Mouse (Mus musculus) liver, embryonic 15.5 days (tissue): ENCODE results near the gene Scgb2a2. TPM values are rescaled to one million over a fixed set of nuclear protein-coding genes. Genes with fewer than 3 reads are reported as not detected.
"Not testable (repeated sequence)": the region's sequence is repeated elsewhere in the genome, so short reads cannot be mapped to it uniquely, and the experiment has no call there.

ENCODE experiments used
- ATAC-seq: fragments of 200-750 bp; cut with Nextera tagmentation; 2 replicates; pipeline ENCODE4 v1.8.0; 2017; ENCODE audit warnings: moderate number of reproducible peaks, mild to moderate bottlenecking, moderate library complexity; ENCODE audit not compliant: insufficient read depth
- H3K27ac ChIP-seq: fragments of 300-500 bp; sonication (generic); replicated peaks from 2 replicates; pipeline ENCODE4 v1.5.1; 2015; ENCODE audit warnings: mild to moderate bottlenecking, inconsistent platforms
- H3K27me3 ChIP-seq: fragments of 300-500 bp; sonication (generic); 2 replicates; pipeline ENCODE4 v1.6.1; 2015; ENCODE audit warnings: mild to moderate bottlenecking, inconsistent platforms
- H3K36me3 ChIP-seq: fragments of 300-500 bp; sonication (generic); replicated peaks from 2 replicates; pipeline ENCODE4 v1.6.1; 2015; ENCODE audit warnings: moderate library complexity, mild to moderate bottlenecking, inconsistent platforms
- H3K4me1 ChIP-seq: fragments of 300-500 bp; sonication (generic); replicated peaks from 2 replicates; pipeline ENCODE4 v1.6.1; 2015; ENCODE audit warnings: inconsistent platforms
- H3K4me2 ChIP-seq: fragments of 300-500 bp; sonication (generic); 2 replicates; pipeline ENCODE4 v1.6.1; 2015; ENCODE audit warnings: moderate library complexity, mild to moderate bottlenecking, inconsistent platforms
- H3K4me3 ChIP-seq: fragments of 300-500 bp; sonication (generic); replicated peaks from 2 replicates; pipeline ENCODE4 v1.5.1; 2015; ENCODE audit warnings: mild to moderate bottlenecking, inconsistent platforms
- H3K9ac ChIP-seq: fragments of 300-500 bp; sonication (generic); 2 replicates; pipeline ENCODE4 v1.6.1; 2015; ENCODE audit warnings: moderate library complexity, mild to moderate bottlenecking, inconsistent platforms
- H3K9me3 ChIP-seq: fragments of 300-500 bp; sonication (generic); replicated peaks from 2 replicates; pipeline ENCODE4 v1.6.1; 2016; ENCODE audit warnings: inconsistent platforms
- WGBS: fragments of 180-500 bp; shearing (Covaris S2); methylation state at CpG from one replicate; pipeline ENCODE4 v1.1.7; 2015; ENCODE audit warnings: mixed read lengths; ENCODE audit not compliant: insufficient replicate concordance; 5-methylcytosine and 5-hydroxymethylcytosine counted together
- polyA plus RNA-seq: library from polyadenylated mRNA; unstranded; fragments of >200 nt; fragmentation: Nextera tagmentation; extraction: Ambion mirVana; gene quantifications from 2 replicates; pipeline ENCODE4 v1.2.1, GENCODE M21; 2015

Gene Scgb2a2
- not detected in 2 replicates for polyA plus RNA-seq

DNA sequence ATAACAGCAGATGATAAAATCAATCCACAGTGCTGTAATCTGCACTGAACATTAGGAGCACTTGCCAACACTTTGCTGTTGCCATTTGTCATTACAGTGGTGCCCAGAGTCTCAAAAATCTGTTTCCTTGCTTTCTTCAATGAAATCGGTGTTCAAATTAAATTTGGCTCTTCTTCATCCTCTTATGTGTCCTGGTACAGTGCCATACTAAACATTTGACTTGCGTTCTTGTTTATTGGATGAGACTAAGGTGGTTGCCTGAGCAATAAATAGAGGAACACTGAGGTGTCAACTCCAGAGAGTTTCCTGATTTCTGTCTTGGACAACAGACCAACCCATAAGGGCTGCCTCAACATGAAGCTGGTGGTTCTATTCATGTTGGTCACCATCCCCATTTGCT, at the start of gene Scgb2a2:
Scgb2a2 (plus strand) TSS at position 301 of the 400 bp plus-strand sequence.
- no peak within 1 kb of the TSS for H3K4me3 ChIP-seq
- H3K4me2 ChIP-seq: no peak within 1 kb of the TSS
- no peak within 1 kb of the TSS for H3K9ac ChIP-seq
- ATAC-seq: no peak
- 49% methylated on average over 2 of the region's 2 CpGs for WGBS
- H3K4me1 ChIP-seq: no peaks in the 10 kb centered on the region
- H3K36me3 ChIP-seq: no peaks in the 10 kb centered on the region
- H3K27ac ChIP-seq: no peak within 1 kb of the TSS
- no peaks in the 10 kb centered on the region for H3K27me3 ChIP-seq
- no peaks in the 10 kb centered on the region for H3K9me3 ChIP-seq

DNA sequence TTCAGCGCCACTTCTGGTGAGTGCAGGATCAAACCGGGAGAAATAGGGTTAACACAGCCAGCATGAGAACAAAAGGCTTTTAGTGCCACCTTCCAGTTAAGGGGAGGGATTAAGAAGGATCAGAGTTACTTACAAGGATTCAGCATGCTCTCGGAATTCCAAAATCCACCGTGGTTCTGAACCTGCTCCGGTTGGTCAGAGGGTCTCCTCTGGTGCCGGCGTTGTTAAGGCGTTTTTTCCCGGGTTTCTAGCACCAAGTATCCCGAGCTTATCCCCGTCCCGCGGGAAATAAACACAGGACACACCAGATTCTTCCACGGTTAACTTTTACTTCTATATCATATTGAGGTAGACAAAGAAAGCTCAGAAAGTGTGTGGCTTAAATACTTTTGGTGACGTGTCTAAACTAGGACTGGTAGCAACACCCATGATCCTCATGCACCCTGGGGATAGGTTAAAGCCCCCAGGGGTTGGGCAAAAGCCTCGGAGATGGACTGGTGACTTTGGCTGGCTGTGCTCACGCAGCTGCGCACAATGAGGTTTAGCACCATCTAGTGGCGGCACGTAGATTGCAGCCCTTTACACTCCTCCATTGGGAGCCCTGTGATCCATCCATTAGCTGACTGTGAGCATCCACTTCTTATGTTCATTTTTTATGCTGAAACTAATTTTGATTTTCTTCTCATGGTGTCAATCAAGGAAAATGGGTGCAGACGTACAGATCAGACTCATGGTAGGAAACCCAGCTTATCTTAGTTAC, 10.6 kb upstream of the Scgb2a2 start:
- peak; percentile 18; the same call in 1 of the 2 replicates for ATAC-seq
- not testable (repeated sequence) for H3K4me1 ChIP-seq, H3K27ac ChIP-seq, H3K9me3 ChIP-seq, H3K27me3 ChIP-seq, H3K36me3 ChIP-seq, H3K9ac ChIP-seq
- WGBS: 15% methylated on average over 18 of the region's 21 CpGs
- peak overlapping the region; percentile 59 for H3K4me2 ChIP-seq
- peak overlapping the region; percentile 42 for H3K4me3 ChIP-seq

DNA sequence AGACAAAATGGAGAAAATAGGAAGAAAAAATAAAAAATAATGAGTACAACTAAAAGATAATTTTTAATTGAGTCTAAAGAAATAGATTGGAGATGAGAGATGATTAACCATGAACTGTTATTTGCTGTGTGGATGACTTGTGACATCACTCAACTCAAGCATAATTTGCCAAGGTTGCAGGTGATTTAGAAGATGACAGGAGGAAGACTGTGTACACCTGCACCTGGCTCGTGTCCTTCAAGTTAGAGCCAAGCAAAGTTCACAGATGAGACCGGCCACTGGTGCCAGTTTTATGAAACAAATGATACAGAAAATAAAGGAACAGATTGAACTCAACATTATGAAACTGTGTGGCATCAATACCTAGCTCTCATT, 10.0 kb upstream of the Scgb2a2 start:
- Histone ChIP-seq H3K36me3 (no peaks in the 10 kb centered on the region), H3K9me3 (no peaks in the 10 kb centered on the region), H3K9ac (no peak overlapping the region), H3K27ac (no peak overlapping the region), H3K27me3 (no peaks in the 10 kb centered on the region), H3K4me1 (no peaks in the 10 kb centered on the region), H3K4me3 (no peak overlapping the region), H3K4me2 (no peak overlapping the region)
- ATAC-seq: no peak
- WGBS: 49% methylated on average over 2 of the region's 2 CpGs

DNA sequence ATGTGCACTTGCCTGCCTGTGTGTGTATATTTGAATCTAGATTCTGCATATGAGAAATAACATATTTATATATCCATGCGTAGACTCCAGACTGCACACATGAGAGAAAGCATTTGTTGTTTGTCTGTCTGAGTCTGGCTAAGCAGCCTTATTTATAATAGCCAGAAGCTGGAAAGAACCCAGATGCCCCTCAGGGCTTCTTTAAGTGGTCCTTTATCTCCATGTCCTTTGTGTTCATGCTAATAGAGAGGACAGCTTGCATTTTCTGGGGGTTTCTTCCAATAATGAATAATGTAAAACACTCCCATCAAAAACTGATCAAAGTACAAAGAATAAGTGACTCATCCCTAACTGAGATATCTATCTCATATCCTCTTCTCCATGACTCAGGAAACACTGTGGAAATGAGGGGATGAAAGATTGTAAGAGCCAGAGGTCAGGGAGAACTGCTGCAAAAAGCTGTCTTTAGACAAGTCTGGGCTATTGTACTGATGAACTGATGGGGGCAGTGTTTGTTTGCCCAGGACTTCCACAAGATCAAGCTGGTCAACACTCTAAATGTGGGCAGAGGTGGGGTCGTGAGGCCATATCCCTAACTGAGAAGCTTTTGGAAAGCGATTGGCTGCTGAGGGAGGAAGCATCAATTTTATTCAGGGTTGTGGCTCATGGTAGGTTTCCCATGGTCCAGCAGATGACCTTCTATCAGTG, 2.2 kb downstream of the Scgb2a2 start:
- 34% methylated on average over 3 of the region's 3 CpGs for WGBS
- H3K4me1 ChIP-seq, H3K9ac ChIP-seq, H3K4me2 ChIP-seq, ATAC-seq, H3K27ac ChIP-seq, H3K27me3 ChIP-seq, H3K4me3 ChIP-seq, H3K36me3 ChIP-seq, H3K9me3 ChIP-seq: not testable (repeated sequence)

DNA sequence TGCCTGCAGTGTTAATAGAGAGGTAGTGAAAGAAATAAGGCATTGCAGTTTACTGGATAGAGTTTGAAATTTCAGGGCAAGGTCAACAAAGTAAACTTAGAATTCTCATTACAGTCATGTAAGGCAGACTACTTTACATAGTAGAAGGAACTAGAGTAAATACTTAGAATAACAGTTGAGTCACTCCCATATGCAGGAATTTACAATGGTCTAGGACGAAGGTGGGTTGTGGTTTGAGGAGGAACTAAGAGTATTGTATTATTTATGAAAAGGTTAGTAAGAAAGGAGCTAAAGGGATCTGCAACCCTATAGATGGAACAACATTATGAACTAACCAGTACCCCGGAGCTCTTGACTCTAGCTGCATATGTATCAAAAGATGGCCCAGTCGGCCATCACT, 13.5 kb downstream of the Scgb2a2 start:
- not testable (repeated sequence) for H3K9ac ChIP-seq, H3K4me3 ChIP-seq, ATAC-seq, H3K27me3 ChIP-seq, H3K4me2 ChIP-seq, H3K27ac ChIP-seq, H3K4me1 ChIP-seq, H3K9me3 ChIP-seq, H3K36me3 ChIP-seq
- 75% methylated on average over 3 of the region's 3 CpGs for WGBS

DNA sequence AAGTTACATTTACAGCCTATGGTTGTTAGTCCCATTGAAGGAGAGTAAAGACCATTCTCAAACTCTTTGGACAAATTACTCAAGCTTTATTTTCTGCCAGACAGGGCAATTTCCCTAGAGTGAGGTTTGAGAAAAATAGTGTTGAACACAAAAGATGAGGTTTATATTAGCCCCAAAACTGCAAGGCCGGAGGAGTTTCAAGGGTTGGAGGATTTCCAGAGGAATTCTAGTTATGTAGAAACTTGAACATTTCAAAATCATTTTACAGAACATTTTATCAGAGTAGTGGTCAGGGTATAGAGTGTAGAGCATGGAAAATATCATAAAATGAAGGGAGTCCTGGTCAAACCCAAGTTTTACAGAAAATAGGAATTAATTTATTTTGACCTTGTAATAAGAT, 17.5 kb downstream of the Scgb2a2 start:
- WGBS: 75% methylated on average over 1 of the region's 1 CpGs
- no peak for ATAC-seq
- Histone ChIP-seq H3K36me3 (peaks cover 10% of the 10 kb centered on the region; the same call in 1 of the 2 replicates), H3K4me3 (no peak overlapping the region), H3K27ac (no peak overlapping the region), H3K4me2 (no peak overlapping the region), H3K9ac (no peak overlapping the region), H3K4me1 (no peaks in the 10 kb centered on the region), H3K27me3 (no peaks in the 10 kb centered on the region), H3K9me3 (no peaks in the 10 kb centered on the region)

DNA sequence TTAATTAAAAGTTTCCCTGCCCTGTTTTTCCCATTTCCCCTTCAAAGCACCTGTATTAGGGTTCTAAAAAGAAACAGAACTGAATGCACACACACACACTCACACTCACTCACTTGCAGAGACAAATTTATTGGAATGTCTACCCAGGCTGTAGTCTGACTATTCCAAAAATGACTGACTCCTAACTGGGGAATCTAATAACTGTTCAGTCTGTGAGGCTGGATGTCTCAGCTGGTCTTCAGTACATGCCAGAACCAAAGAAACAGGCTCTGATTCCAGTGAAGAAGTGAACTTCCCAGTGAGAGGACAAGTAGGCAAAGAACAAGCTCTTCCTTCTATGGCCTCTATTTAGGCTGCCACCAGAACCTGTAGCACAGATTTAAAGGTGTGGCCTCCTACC, 18.1 kb downstream of the Scgb2a2 start:
- H3K27me3 ChIP-seq: no peaks in the 10 kb centered on the region
- no peaks in the 10 kb centered on the region for H3K9me3 ChIP-seq
- peaks cover 16% of the 10 kb centered on the region for H3K36me3 ChIP-seq
- no peak for ATAC-seq
- H3K9ac ChIP-seq: no peak overlapping the region
- H3K4me1 ChIP-seq: no peaks in the 10 kb centered on the region
- no peak overlapping the region for H3K4me3 ChIP-seq
- H3K27ac ChIP-seq: no peak overlapping the region
- H3K4me2 ChIP-seq: no peak overlapping the region

DNA sequence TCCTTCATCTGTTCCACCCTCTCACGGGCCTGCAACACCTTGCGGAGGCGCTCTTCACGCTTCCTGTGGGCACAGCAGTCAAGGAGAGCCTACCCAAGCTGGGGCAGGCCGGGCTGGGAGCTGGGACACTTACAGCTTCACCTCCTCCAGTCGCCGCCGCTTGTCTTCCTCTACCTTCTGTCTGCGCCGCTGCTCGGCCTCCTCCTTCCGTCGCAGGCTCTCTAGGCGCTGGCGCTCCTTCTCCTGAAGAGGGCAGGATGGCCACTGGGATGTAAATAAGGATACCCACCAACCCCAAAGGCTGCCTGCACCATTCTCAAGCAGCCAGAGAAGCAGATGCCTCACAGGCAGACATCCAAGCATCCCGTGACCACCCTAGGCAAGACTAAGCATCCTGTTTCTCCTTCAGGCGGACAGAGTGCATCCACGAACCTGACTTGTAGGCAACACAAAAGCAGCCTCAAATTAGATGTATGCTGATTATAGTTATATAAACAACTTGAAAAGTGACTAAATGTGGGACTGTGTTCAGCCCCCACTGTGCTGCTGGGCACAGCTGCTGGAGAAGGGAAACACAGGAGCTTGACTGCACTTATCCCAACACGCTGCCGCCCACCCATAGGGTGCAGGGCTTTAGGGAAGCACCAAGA, 30.9 kb downstream of the Scgb2a2 start:
- H3K27me3 ChIP-seq: no peaks in the 10 kb centered on the region
- H3K9me3 ChIP-seq: no peaks in the 10 kb centered on the region
- no peak overlapping the region for H3K4me2 ChIP-seq
- H3K27ac ChIP-seq: no peak overlapping the region
- H3K36me3 ChIP-seq: peaks cover 99% of the 10 kb centered on the region
- no peak for ATAC-seq
- 94% methylated on average over 20 of the region's 20 CpGs for WGBS
- no peak overlapping the region for H3K9ac ChIP-seq
- no peaks in the 10 kb centered on the region; the same call in 1 of the 2 replicates for H3K4me1 ChIP-seq
- no peak overlapping the region for H3K4me3 ChIP-seq

DNA sequence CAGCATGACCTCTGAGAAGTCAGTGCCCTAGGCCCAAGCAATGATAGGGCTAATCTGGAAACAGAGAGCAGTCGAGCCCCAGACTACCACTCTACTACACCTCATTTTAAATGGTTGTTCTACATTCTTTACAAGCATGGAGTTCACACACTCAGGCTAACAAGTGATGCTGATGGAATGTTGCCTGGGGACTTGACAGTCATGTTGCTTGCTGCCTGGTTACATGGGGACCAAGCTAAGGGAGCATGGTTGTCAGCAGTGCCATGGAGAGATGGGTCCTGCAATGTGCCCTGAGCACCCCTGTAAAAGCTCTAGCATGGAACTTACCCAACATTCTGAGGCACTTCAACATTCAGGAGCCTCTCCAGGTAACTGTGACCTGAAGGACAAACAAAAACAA, 39.0 kb downstream of the Scgb2a2 start:
- H3K9ac ChIP-seq: no peak overlapping the region
- no peak for ATAC-seq
- H3K27me3 ChIP-seq: no peaks in the 10 kb centered on the region
- H3K4me1 ChIP-seq: peaks cover 16% of the 10 kb centered on the region
- H3K36me3 ChIP-seq: peaks cover 98% of the 10 kb centered on the region
- no peaks in the 10 kb centered on the region for H3K9me3 ChIP-seq
- H3K4me2 ChIP-seq: no peak overlapping the region; the same call in 1 of the 2 replicates
- no peak overlapping the region for H3K27ac ChIP-seq
- WGBS: 72% methylated on average over 1 of the region's 1 CpGs
- H3K4me3 ChIP-seq: no peak overlapping the region

DNA sequence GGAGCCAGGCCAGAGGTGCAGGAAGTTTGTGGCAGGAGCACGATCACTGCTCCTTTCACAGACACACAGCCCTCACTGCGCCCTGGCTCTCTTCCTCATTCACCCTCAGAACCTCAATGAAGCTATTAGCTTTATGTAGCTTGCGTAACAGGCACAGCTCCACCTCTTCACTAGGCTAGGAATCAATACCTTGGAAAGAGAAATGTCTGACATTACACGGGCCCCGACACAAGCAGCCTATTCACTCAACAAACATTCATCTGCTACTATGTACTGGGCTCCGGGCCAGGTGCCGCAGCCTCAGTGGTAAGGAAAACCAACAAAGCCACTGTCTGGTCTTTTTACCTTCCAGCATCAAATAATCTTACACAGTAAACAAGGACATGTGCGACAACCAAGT, 39.4 kb downstream of the Scgb2a2 start:
- Histone ChIP-seq H3K9ac (no peak overlapping the region), H3K4me2 (no peak overlapping the region; the same call in 1 of the 2 replicates), H3K4me3 (no peak overlapping the region), H3K4me1 (peaks cover 19% of the 10 kb centered on the region), H3K36me3 (peaks cover 98% of the 10 kb centered on the region), H3K27ac (no peak overlapping the region), H3K9me3 (no peaks in the 10 kb centered on the region), H3K27me3 (no peaks in the 10 kb centered on the region)
- 82% methylated on average over 8 of the region's 8 CpGs for WGBS
- ATAC-seq: peak; percentile 54

DNA sequence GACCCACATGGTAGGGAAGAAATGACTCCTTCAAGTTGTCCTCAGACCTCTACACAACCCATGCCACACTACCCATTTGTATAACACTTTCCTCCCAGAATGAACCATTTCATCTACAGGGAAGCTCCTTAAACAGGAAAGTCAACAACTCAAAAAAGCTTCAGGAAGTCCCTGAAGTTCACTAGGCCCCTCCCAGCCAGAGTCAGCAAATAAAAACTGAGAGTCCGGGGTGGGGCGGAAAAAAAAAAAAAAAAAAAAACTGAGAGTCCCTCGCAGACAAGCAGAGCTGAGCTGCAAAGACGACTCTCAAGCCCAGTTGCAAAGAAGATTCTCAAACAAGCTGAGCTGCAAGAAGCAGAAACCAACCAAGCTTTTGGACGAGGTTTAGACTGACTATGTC, 48.7 kb downstream of the Scgb2a2 start:
- Histone ChIP-seq H3K4me2 (peak overlapping the region; percentile 76), H3K36me3 (peaks cover 62% of the 10 kb centered on the region), H3K27me3 (no peaks in the 10 kb centered on the region), H3K9ac (peak overlapping the region; percentile 8; the same call in 1 of the 2 replicates), H3K9me3 (no peaks in the 10 kb centered on the region), H3K4me3 (peak overlapping the region; percentile 83), H3K27ac (peak overlapping the region; percentile 19; the same call in 1 of the 2 replicates), H3K4me1 (peaks cover 66% of the 10 kb centered on the region)
- WGBS: 42% methylated on average over 5 of the region's 5 CpGs
- ATAC-seq: no peak
